Mouse (Mus musculus): ENCODE results near the gene Ralgds.

Ralgds gene

GRCm38 (mm10) chr2:28547237-28548172 is 34.6 kb downstream of the Ralgds start:
- peaks cover 16% of the 10 kb centered on the region for H3K36me3 ChIP-seq (ENCODE audit: control insufficient read depth, insufficient read depth, low read length, poor library complexity, severe bottlenecking)
- DNase-seq (ENCODE audit: low read depth, low spot score): peak; percentile 94
- no peaks in the 10 kb centered on the region for H3K27me3 ChIP-seq (ENCODE audit: control insufficient read depth, insufficient read depth, low read length, poor library complexity, severe bottlenecking)

DNA sequence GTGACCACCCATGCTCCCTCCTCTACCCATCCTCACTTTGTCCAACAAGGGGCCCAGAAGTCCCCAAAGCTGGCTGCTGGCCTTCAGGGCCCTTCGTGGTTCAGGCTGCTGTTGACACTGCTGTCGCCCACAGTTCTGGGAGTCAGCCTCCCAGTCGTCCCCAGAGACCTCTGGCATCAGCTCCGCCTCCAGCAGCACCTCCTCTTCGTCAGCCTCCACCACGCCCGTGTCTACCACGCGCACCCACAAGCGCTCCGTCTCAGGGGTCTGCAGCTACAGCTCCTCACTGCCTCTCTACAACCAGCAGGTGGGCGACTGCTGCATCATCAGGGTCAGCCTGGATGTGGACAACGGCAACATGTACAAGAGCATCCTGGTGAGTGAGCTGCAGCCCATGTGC is 36.2 kb downstream of the Ralgds start:
- peaks cover 16% of the 10 kb centered on the region for H3K36me3 ChIP-seq (ENCODE audit: control insufficient read depth, insufficient read depth, low read length, poor library complexity, severe bottlenecking)
- DNase-seq (ENCODE audit: low read depth, low spot score): no peak
- H3K27me3 ChIP-seq (ENCODE audit: control insufficient read depth, insufficient read depth, low read length, poor library complexity, severe bottlenecking): no peaks in the 10 kb centered on the region

- no peaks in the 10 kb centered on the region for H3K27me3 ChIP-seq (ENCODE audit: control insufficient read depth, insufficient read depth, low read length, poor library complexity, severe bottlenecking)
- no peak for DNase-seq (ENCODE audit: low read depth, low spot score)
- H3K36me3 ChIP-seq (ENCODE audit: control insufficient read depth, insufficient read depth, low read length, poor library complexity, severe bottlenecking): peaks cover 14% of the 10 kb centered on the region
Measured at GRCm38 (mm10) chr2:28552301-28552700, 39.4 kb downstream of the Ralgds start.

- Histone ChIP-seq H3K27me3 (ENCODE audit: control insufficient read depth, insufficient read depth, low read length, poor library complexity, severe bottlenecking) (no peaks in the 10 kb centered on the region), H3K36me3 (ENCODE audit: control insufficient read depth, insufficient read depth, low read length, poor library complexity, severe bottlenecking) (no peaks in the 10 kb centered on the region; the same call in 1 of the 2 replicates)
- DNase-seq (ENCODE audit: low read depth, low spot score): no peak
Measured at GRCm38 (mm10) chr2:28557452-28557851, 44.5 kb downstream of the Ralgds start.

DNA sequence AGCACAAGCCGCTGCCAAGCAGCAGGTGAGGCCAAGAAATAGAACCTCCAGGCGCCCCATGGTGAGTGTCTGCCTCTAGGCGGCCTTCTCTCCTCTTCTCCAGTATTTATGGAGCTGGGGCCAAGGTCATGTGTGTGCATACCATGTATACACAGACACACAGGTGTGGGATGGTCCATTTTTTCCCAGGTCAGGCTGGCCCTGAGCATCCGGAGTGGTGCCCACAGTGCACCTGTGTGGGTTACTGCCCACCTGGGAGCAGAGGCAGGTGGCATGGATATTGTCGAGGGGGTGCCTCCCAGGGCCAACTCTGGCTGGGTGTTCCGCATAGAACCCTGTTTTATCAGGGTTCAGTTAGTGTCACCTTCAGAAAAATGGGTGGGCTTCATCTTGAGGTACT is 50.4 kb downstream of the Ralgds start, which contains the start of gene Cel:
Cel (minus strand) TSS at position 101 of the 400 bp plus-strand sequence.
- no peaks in the 10 kb centered on the region; the same call in 1 of the 2 replicates for H3K36me3 ChIP-seq (ENCODE audit: control insufficient read depth, insufficient read depth, low read length, poor library complexity, severe bottlenecking)
- H3K27me3 ChIP-seq (ENCODE audit: control insufficient read depth, insufficient read depth, low read length, poor library complexity, severe bottlenecking): no peaks in the 10 kb centered on the region
- no peak for DNase-seq (ENCODE audit: low read depth, low spot score)

- no peak for DNase-seq (ENCODE audit: low read depth, low spot score)
- Histone ChIP-seq H3K27me3 (ENCODE audit: control insufficient read depth, insufficient read depth, low read length, poor library complexity, severe bottlenecking) (no peaks in the 10 kb centered on the region), H3K36me3 (ENCODE audit: control insufficient read depth, insufficient read depth, low read length, poor library complexity, severe bottlenecking) (no peaks in the 10 kb centered on the region; the same call in 1 of the 2 replicates)
Measured at GRCm38 (mm10) chr2:28563830-28564229, 50.9 kb downstream of the Ralgds start.

DNA sequence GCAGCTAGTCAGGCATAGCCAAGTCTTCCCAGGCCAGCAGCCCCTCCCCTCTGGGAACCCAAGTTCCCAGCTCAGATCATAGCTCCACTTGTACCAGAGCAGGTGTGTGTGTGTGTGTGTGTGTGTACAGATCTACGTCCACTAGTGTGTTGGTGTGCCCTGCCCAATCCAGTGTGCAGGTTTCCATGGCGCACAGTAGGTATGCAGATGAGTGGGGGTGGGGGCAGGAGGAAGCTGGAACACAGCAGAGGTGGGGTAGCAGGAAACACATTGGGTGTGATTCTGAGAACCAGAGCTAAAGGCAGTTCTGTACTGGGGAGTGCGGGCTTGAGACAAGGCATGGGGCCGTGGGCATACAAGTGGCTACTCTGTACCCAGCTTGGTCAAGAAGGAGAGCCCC is 51.5 kb downstream of the Ralgds start:
- DNase-seq (ENCODE audit: low read depth, low spot score): no peak
- Histone ChIP-seq H3K27me3 (ENCODE audit: control insufficient read depth, insufficient read depth, low read length, poor library complexity, severe bottlenecking) (no peaks in the 10 kb centered on the region), H3K36me3 (ENCODE audit: control insufficient read depth, insufficient read depth, low read length, poor library complexity, severe bottlenecking) (no peaks in the 10 kb centered on the region; the same call in 1 of the 2 replicates)

GRCm38 (mm10) chr2:28566545-28566944 is 53.6 kb downstream of the Ralgds start:
- DNase-seq (ENCODE audit: low read depth, low spot score): no peak
- H3K27me3 ChIP-seq (ENCODE audit: control insufficient read depth, insufficient read depth, low read length, poor library complexity, severe bottlenecking): no peaks in the 10 kb centered on the region
- peaks cover 2% of the 10 kb centered on the region; the same call in 1 of the 2 replicates for H3K36me3 ChIP-seq (ENCODE audit: control insufficient read depth, insufficient read depth, low read length, poor library complexity, severe bottlenecking)

DNA sequence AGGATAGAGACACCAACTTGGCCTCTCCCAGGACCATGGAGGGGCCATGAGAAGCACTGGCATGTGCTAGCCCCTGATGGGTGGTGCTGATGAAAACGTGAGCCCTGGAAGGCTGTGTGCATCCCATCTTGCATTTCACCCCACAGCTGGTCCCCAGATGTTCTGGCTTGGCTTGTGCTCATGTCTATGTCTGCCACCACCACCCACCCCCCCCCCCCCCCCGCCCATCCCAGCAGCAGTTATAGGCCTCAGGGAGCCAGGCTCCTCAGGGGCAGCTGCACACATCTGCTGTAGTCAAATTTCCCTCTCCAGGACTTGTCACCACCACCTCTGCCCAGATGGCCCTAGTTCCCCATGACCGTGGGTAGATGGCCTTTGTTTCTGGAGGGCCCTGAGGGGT is 57.0 kb downstream of the Ralgds start:
- H3K27me3 ChIP-seq (ENCODE audit: control insufficient read depth, insufficient read depth, low read length, poor library complexity, severe bottlenecking): no peaks in the 10 kb centered on the region
- DNase-seq (ENCODE audit: low read depth, low spot score): no peak
- peaks cover 2% of the 10 kb centered on the region for H3K36me3 ChIP-seq (ENCODE audit: control insufficient read depth, insufficient read depth, low read length, poor library complexity, severe bottlenecking)

DNA sequence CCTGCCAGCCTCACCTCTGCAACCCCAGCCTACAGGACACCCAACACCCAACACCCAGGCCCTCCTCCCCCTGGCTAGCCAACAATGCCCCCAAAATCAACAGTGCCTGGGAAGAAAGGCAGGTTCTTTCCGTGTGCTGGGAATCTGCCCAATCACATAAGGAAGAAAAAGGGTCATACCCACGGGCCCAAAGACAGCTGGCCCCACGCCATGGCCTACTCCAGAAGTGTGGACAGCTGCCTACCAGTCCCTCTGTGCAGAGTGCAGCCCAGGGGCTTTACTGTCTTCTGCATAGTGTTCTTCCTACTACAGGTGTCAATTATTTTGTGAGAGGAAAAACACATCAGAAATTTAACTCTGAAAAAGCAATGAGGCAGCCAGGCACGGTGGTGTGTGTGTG is 62.4 kb downstream of the Ralgds start:
- no peak for DNase-seq (ENCODE audit: low read depth, low spot score)

GRCm38 (mm10) chr2:28576815-28577214 is 63.9 kb downstream of the Ralgds start:
- Histone ChIP-seq H3K27me3 (ENCODE audit: control insufficient read depth, insufficient read depth, low read length, poor library complexity, severe bottlenecking) (no peaks in the 10 kb centered on the region), H3K36me3 (ENCODE audit: control insufficient read depth, insufficient read depth, low read length, poor library complexity, severe bottlenecking) (peaks cover 1% of the 10 kb centered on the region)
- no peak for DNase-seq (ENCODE audit: low read depth, low spot score)

More for the DNA sequence above, 62.4 kb downstream of the Ralgds start:
- H3K36me3 ChIP-seq (ENCODE audit: control insufficient read depth, insufficient read depth, low read length, poor library complexity, severe bottlenecking): peaks cover 4% of the 10 kb centered on the region
- no peaks in the 10 kb centered on the region for H3K27me3 ChIP-seq (ENCODE audit: control insufficient read depth, insufficient read depth, low read length, poor library complexity, severe bottlenecking)

- Histone ChIP-seq H3K36me3 (ENCODE audit: control insufficient read depth, insufficient read depth, low read length, poor library complexity, severe bottlenecking) (peaks cover 1% of the 10 kb centered on the region), H3K27me3 (ENCODE audit: control insufficient read depth, insufficient read depth, low read length, poor library complexity, severe bottlenecking) (no peaks in the 10 kb centered on the region)
- DNase-seq (ENCODE audit: low read depth, low spot score): peak; percentile 64
Measured at GRCm38 (mm10) chr2:28578003-28578402, 65.1 kb downstream of the Ralgds start.

- peak; percentile 87 for DNase-seq (ENCODE audit: low read depth, low spot score)
- Histone ChIP-seq H3K36me3 (ENCODE audit: control insufficient read depth, insufficient read depth, low read length, poor library complexity, severe bottlenecking) (no peaks in the 10 kb centered on the region; the same call in none of the 2 replicates), H3K27me3 (ENCODE audit: control insufficient read depth, insufficient read depth, low read length, poor library complexity, severe bottlenecking) (no peaks in the 10 kb centered on the region)
Measured at GRCm38 (mm10) chr2:28582647-28583353, 69.9 kb downstream of the Ralgds start.

GRCm38 (mm10) chr2:28583651-28584050 is 70.7 kb downstream of the Ralgds start, which contains the start of gene Gtf3c5:
Gene Gtf3c5 (minus strand): TSS chr2:28583751.
- Histone ChIP-seq H3K27me3 (ENCODE audit: control insufficient read depth, insufficient read depth, low read length, poor library complexity, severe bottlenecking) (no peaks in the 10 kb centered on the region), H3K36me3 (ENCODE audit: control insufficient read depth, insufficient read depth, low read length, poor library complexity, severe bottlenecking) (no peaks in the 10 kb centered on the region; the same call in 1 of the 2 replicates)
- no peak for DNase-seq (ENCODE audit: low read depth, low spot score)
